Mouse (Mus musculus) inflammation-experienced regulatory T-cells (primary cell): Measurements from ENCODE around the gene Kpna6. TPM values are rescaled to one million over a fixed set of nuclear protein-coding genes. Genes with fewer than 3 reads are reported as not detected.

Experiments used
- polyA plus RNA-seq, 2 experiments: library from polyadenylated mRNA; unstranded; fragments of 100-300 nt; shearing (Covaris generic); gene quantifications; one replicate each; pipeline ENCODE4 v1.2.1; 2017

Kpna6 gene
- 10 to 100 TPM; 20.0 to 21.9 TPM for polyA plus RNA-seq

DNA sequence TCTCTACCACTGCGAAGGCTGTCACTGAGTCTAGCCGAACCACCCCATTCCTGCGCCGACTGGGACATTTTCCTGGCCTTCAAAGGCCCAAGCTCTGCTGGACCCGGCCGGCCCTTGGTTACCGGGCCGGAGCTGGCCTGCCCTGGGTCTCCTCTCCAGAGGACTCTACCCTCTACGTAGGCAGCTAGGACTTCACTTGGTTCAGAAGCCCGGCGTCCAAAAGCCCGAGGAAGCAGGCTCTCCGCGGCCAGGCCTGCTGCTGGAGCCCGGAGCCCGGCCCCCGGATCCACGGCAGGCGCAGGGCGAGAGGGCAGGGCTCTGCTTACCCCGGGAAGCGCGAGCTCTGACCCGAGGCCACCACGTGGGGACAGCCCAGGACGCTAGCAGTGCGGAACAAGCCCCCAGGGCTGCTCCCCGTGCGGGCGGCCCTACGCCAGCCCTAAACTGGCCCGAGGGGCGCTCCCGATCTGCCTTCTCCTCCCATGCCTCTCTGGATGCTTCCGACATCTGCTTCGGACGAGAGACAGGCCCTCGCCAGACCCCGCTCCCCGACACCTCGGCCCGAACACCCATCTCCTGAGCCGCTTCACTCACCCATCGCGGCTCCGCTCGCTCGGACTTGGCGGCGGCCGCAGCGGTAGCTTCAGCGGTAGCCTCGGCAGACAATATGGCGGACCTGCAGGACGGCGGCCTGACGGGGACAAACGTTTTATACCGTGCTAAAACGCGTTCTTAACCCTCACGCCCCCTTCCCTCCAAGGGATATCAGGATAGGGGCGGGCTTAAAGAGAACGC lies at the start of gene Kpna6:
Gene Kpna6 (minus strand): TSS at position 685 of the 795 bp plus-strand sequence.

DNA sequence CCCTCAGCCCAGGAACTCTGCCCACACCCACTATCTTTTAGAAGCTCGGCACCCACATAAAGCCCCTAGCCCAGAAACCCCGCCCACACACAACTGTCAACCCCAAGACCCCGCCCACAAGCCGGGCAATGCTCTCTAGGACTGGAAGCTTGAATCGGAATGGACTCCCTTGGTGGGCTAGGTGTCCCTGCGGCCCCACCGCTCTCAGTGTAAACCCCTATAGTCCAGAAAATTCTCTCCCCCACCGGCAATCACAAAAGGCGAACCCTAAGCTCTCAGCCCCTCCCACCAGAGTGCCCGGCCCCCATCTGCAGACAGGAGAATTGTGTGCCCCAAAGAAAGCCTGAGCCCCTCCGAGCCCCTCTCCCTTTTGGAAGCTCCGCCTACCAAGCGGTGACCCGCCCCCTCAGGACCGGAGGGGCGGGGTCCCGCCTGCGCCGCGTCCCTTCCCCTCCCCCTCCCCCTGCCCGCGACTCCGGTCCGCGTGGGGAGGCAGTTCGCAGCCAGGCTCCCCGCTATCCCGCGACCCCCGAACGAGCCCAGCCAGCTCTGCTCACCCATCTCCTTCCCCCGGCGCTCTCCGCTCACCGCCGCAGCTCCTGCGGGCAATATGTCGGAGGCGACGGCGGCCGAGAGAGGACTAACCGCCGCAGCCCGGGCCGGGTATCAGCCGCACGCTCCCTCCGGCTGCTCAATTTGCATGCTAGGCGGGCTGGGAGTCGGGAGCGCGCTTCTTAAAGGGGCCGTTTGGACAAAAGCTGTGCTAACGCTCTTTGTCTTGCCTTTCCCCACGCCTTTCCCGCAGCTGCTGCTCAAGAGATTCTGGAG lies 23.8 kb upstream of the Kpna6 start, which contains the start of gene Tmem39b:
Gene Tmem39b (minus strand): TSS at position 681 of the 828 bp plus-strand sequence.

DNA sequence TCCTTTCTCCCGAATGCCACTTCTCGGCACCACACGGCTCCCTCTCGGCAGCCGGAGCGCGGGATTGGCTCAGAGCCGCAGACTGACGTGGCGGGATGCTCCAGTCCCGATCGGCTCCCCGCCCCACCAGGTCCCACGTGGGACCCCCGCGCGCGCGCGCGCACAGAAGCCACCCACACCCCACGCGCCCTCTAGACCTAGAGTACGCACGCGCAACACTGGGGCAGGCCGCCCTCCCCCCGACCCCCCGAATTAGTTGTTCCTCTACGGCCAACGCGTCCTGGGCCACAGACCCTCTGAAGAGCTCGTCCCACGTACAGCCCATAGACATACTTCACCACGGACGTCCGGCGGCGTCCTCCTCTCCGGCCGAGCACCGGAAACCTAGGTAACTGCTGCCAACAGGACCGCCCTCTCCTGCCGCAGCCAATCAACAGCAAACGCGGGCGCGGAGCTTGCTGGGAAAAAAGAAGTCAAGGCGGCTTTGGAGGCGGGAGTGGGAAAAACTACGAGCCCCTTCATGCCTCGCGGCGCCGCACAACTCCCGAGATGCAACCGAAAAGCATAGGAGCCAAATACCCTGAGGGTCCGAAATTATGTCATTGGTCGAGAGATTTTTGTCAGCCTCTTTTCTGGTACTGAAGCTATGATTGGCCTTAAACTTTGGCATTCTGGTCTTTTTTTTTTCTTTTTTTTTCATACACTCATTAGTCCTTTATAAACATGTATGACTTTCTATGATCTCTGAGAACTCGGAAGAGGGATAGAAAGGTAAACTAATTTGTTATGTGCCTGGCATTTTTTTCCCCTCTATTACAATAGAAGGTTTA lies 31.7 kb downstream of the Kpna6 start, which contains the start of gene Txlna:
Gene Txlna (minus strand): TSS at position 428 of the 830 bp plus-strand sequence.

DNA sequence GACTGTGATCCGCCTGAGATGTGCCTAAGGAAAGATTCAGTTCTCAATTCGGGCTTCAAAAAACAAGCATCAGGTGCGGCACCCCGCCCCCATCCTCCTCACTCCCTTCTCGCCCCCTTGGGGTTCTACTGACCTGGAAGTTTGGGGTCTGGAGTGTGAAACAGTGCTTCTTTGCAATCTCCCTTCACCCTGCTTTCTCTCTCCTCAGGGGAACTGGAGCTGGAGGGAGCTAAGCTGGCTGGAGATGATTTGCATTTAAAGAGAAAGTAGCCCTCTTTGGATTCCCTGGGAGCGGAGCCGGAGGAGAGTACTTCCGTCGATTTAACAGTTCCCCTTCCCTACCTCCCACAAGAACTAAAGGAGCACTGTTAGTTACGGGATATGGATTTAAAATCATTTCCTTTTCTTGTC lies 48.9 kb downstream of the Kpna6 start, which contains the start of gene Ccdc28b:
Gene Ccdc28b (minus strand): TSS at position 267 of the 411 bp plus-strand sequence.

DNA sequence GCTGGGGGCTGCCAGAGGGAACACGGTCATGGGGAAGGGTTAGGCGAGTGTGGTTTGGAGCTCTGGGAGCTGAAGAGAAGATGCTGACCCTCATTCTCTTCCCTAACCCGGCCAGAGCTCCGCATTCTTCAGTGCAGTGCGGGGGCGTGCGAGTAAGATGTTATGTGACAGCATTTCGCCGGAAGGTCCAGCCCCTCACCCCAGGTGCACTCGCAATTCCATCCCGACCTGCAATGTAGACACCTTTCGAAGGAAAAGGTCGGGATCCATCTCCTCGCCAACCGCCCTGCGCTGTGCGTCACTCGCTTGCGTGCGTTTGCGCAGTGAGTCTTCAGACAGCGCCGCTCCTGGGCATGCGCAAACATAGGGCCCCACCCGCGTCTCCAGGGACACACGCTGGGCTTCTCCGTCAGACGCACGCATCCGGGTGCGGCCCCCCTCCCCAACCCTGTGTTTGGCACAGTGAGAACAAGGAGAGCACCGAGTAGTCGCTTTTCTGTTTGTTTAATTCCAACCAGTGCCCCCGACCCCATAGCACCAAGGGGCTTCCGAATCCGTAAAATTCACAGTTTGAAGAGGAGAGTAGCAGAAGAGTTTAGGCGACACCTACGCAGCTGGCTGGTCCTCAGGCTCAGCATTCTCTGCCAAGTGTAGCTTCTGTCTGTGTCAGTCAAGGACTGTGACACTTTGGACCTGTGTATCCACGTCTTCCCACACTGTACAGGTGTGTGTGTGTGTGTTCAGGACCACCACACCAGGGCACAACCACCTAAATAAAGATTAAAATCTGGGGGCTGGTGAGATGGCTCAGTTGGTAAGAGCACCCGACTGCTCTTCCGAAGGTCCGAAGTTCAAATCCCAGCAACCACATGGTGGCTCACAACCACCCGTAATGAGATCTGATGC lies 53.5 kb downstream of the Kpna6 start, which contains the start of gene Iqcc:
Gene Iqcc (minus strand): TSS at position 314 of the 906 bp plus-strand sequence.

DNA sequence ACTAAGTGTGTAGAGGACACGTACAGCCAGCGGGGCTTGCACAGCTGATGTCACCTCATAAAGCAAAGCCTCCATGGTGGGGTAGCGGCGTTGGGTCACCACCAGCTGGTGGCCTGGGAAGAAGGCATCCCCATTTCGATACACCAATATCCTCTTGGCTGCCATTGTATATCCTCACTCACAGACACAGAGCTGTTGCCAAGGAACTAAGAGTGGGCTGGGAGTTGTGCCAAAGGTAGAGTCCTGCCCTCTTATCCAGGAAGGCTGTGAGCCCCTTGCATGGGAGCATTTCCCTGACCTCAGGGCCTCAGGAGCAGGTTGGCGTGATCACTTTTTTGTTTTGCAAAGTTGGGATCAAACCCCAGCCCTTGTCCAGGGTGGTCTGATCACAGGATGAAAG lies 58.5 kb downstream of the Kpna6 start, which contains the start of gene Dcdc2b:
Gene Dcdc2b (minus strand): TSS at position 165 of the 400 bp plus-strand sequence.

DNA sequence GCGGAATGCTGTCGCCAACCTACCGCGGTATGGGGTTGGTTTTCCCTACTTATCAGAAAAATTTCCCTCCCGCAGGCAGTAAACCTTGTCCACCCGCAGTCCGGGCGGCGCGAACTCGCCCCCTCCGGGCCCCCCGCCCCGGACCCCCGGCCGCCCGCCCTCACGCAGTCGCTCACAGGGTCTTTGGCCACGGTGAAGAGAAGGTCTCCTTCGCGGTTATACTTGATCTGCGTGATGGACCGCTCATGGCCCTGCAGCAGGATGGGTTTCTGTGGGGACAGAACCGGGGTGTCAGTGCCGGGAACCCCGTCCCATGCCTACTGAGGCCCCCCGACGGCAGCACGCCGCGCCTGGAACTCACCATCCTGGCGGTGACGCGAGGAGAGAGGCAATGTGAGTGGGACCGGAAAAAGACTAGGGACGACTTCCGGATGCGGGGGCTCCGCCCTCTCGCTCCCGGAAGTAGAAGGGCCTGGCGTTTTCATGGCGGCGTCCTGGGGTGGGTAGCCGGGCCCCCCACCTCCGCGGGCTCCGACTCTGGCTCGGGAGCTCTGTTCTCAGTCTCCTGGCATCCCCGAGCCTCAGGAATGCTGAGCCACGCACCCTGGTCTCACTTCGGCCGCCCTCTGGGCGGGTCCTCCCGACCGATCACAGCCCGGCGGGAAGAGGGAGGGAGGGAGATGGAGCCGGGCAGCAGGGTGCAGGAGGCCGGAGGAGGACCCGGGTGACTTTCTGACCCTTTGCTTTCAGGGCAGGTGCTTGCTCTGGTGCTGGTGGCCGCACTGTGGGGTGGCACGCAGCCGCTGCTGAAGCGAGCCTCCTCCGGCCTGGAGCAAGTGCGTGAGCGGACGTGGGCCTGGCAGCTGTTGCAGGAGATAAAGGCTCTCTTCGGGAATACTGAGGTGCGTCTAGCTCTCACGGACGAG lies 72.1 kb downstream of the Kpna6 start, which contains the start of the genes Eif3i and Tmem234:
Gene Eif3i (minus strand): TSS at position 416 of the 926 bp plus-strand sequence.
Gene Tmem234 (plus strand): TSS at position 436 of the 926 bp plus-strand sequence.

Other genes starting within 250 kb of the Kpna6 start
- under 1 TPM; 0.05 to 0.15 TPM for gene Zbtb8b, start 231.9 kb downstream of the Kpna6 start, polyA plus RNA-seq
- gene Bsdc1, start 211.2 kb downstream of the Kpna6 start, polyA plus RNA-seq: 10 to 100 TPM; 32.3 to 41.6 TPM
- gene Tssk3, start 181.7 kb downstream of the Kpna6 start, polyA plus RNA-seq: under 1 TPM in 1 of 2 experiments, not detected in 1; 0.12 TPM
- under 1 TPM in 1 of 2 experiments, not detected in 1; 0.67 TPM for gene Fam229a, start 181.6 kb downstream of the Kpna6 start, polyA plus RNA-seq
- 10 to 100 TPM; 35.3 to 36.6 TPM for gene Marcksl1, start 159.2 kb downstream of the Kpna6 start, polyA plus RNA-seq
- gene Hdac1, start 130.1 kb downstream of the Kpna6 start, polyA plus RNA-seq: 100 to 1,000 TPM; 277 to 296 TPM
- gene Lck, start 99.1 kb downstream of the Kpna6 start, polyA plus RNA-seq: 1,000 to 10,000 TPM; 1,474 to 1,514 TPM
- under 1 TPM; 0.42 to 0.60 TPM for gene Fam167b, start 94.2 kb downstream of the Kpna6 start, polyA plus RNA-seq
- gene Eif3i, start 72.1 kb downstream of the Kpna6 start, polyA plus RNA-seq: 100 to 1,000 TPM; 175 to 192 TPM
- 100 to 1,000 TPM; 197 to 198 TPM for gene Tmem234, start 72.1 kb downstream of the Kpna6 start, polyA plus RNA-seq
- 1 to 10 TPM; 3.3 to 5.4 TPM for gene Dcdc2b, start 58.5 kb downstream of the Kpna6 start, polyA plus RNA-seq
- gene Iqcc, start 53.7 kb downstream of the Kpna6 start, polyA plus RNA-seq: 10 to 100 TPM; 30.2 to 39.2 TPM
- gene Ccdc28b, start 48.8 kb downstream of the Kpna6 start, polyA plus RNA-seq: 10 to 100 TPM; 41.9 to 47.5 TPM
- gene Txlna, start 31.7 kb downstream of the Kpna6 start, polyA plus RNA-seq: 10 to 100 TPM; 59.2 to 70.3 TPM
- 10 to 100 TPM; 19.2 to 20.0 TPM for gene Tmem39b, start 24.1 kb upstream of the Kpna6 start, polyA plus RNA-seq
- gene Khdrbs1, start 69.5 kb upstream of the Kpna6 start, polyA plus RNA-seq: 100 to 1,000 TPM; 154 to 160 TPM
- gene Ptp4a2, start 138.5 kb upstream of the Kpna6 start, polyA plus RNA-seq: 100 to 1,000 TPM; 419 to 434 TPM